Mouse (Mus musculus) T-cell, adult 2 months (primary cell): Measurements from ENCODE around the gene Ticrr.

Experiments
- DNase-seq: peaks from one replicate; pipeline ENCODE4 v3.0.0; 2022; ENCODE audit warnings: low spot score

Ticrr gene

GRCm38 (mm10) chr7:79747659-79748058 lies 87.7 kb downstream of the Ticrr start:
- DNase-seq, result no peak
